Mouse (Mus musculus) hindbrain, embryonic 11.5 days (tissue): ENCODE results near the gene Ruvbl2. TPM values are rescaled to one million over a fixed set of nuclear protein-coding genes. Genes with fewer than 3 reads are reported as not detected.
A peak's percentile ranks its signal among the peaks of the same experiment; 100 is the strongest.
"Not testable (repeated sequence)": the region's sequence is repeated elsewhere in the genome, so short reads cannot be mapped to it uniquely, and the experiment has no call there.

ENCODE experiments used
- ATAC-seq: fragments of 200-750 bp; cut with Nextera tagmentation; 2 replicates; pipeline ENCODE4 v1.8.0; 2017; ENCODE audit warnings: mild to moderate bottlenecking, moderate TSS enrichment, moderate library complexity; ENCODE audit not compliant: low FRiP score
- DNase-seq: peaks from one replicate; pipeline ENCODE4 v3.0.0-alpha.2; 2015; ENCODE audit warnings: low spot score
- H3K27ac ChIP-seq: fragments of 300-500 bp; sonication (generic); 2 replicates; pipeline ENCODE4 v1.5.1; 2014; ENCODE audit warnings: mild to moderate bottlenecking, low read depth, low read length
- H3K27me3 ChIP-seq: fragments of 300-500 bp; sonication (generic); 2 replicates; pipeline ENCODE4 v1.6.1; 2014; ENCODE audit warnings: mild to moderate bottlenecking, low read length, moderate library complexity, mixed read lengths; ENCODE audit not compliant: control insufficient read depth, insufficient read depth
- H3K36me3 ChIP-seq: fragments of 300-500 bp; sonication (generic); 2 replicates; pipeline ENCODE4 v1.6.1; 2014; ENCODE audit warnings: mild to moderate bottlenecking, low read length, moderate library complexity, mixed read lengths; ENCODE audit not compliant: control insufficient read depth, insufficient read depth
- H3K4me1 ChIP-seq: fragments of 300-500 bp; sonication (generic); replicated peaks from 2 replicates; pipeline ENCODE4 v1.6.1; 2014; ENCODE audit warnings: low read length, mixed read lengths; ENCODE audit not compliant: control insufficient read depth, insufficient read depth
- H3K4me2 ChIP-seq: fragments of 300-500 bp; sonication (generic); replicated peaks from 2 replicates; pipeline ENCODE4 v1.6.1; 2014; ENCODE audit warnings: mild to moderate bottlenecking, low read depth, low read length
- H3K4me3 ChIP-seq: fragments of 300-500 bp; sonication (generic); 2 replicates; pipeline ENCODE4 v1.5.1; 2014; ENCODE audit warnings: low read depth, low read length
- H3K9ac ChIP-seq: fragments of 300-500 bp; sonication (generic); 2 replicates; pipeline ENCODE4 v1.6.1; 2014; ENCODE audit warnings: low read depth, low read length
- H3K9me3 ChIP-seq: fragments of 300-500 bp; sonication (generic); 2 replicates; pipeline ENCODE4 v1.6.1; 2016; ENCODE audit warnings: low read length; ENCODE audit not compliant: control insufficient read depth
- WGBS: fragments of 180-500 bp; shearing (Covaris S2); extraction: QIAGEN DNeasy Blood & Tissue Kit; methylation state at CpG from one replicate; pipeline ENCODE4 v1.1.7; 2014; 5-methylcytosine and 5-hydroxymethylcytosine counted together
- polyA plus RNA-seq: library from polyadenylated mRNA; unstranded; fragments of >200 nt; fragmentation: Nextera tagmentation; extraction: Ambion mirVana; gene quantifications from 2 replicates; pipeline ENCODE4 v1.2.1, GENCODE M21; 2014

Gene Ruvbl2
- polyA plus RNA-seq, result 168 and 178 TPM in 2 replicates

DNA sequence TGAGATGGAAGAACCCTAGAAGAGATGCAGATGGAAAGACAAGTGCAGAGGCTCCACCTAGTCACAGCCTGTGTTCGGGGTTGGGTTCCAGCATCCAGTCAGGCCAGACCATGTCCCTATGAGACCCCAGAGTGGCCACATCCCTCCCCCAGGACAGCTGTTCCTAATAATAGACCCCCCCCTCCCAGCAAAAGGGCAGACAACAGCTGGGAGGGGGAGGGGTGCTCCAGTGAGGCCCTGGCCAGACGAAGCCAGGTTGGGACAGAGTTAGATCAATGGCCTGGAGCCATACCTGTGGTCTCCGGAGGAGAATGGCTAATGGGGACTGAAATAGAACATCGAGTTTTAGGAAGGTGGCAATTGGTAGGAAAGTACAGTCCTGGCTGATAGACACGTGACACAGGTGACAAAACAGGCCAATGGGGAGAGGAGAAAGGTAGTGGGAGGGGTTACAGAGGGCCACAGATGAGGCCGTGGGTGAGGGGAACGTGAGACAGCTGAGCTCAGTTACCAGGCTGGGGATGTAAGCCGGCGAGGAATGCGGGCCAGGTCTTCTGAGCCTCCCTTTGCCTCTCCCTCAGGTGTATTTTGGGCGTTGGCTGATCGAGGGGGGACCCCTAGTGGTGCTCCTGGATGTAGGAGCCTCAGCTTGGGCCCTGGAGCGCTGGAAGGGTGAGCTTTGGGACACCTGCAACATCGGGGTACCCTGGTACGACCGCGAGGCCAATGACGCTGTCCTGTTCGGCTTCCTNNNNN is at the start of gene Ruvbl2:
Gene Ruvbl2, minus strand, starts transcription at position 576 of the 756 bp plus-strand sequence.
- DNase-seq (no peak), ATAC-seq (no peak)
- Histone ChIP-seq H3K4me3 (no peak within 1 kb of the TSS), H3K4me2 (no peak within 1 kb of the TSS), H3K9ac (no peak within 1 kb of the TSS), H3K36me3 (no peaks in the 10 kb centered on the region), H3K27me3 (no peaks in the 10 kb centered on the region), H3K9me3 (no peaks in the 10 kb centered on the region), H3K4me1 (peaks cover 15% of the 10 kb centered on the region), H3K27ac (no peak within 1 kb of the TSS)
- 25% methylated on average over 19 of the region's 19 CpGs for WGBS

DNA sequence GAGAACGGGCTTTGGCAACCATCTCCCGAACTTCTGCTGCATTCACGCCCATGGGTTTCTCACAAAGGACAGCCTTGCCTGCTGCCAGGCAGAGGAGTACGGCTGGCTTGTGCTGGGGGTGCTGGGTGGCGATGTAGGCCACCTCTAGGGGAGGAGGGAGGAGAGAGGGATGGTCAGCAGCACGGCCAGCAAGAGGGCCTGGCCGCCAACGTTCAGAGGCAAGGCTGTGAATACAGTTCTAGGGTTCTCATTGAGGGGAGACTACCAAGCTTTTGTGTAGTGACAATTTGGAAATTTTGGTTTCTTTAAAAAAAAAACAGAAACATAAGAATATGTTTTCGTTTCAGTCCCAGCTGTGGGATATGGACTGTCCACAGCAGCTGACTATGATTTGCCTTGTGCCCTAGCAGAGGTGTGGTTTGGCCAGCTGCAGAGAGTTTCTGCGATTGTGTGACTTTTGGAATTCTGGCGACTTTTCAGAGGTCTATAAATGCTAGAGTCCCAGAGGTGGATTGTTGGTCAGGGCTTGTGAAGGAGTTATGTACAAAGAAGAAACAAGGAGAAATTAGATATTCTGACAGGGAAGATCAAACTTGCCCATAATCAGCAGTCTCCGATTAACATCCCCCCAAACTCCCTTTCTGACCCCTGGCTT is 49.0 kb upstream of the Ruvbl2 start, which contains the start of gene Gm45808:
Gene Gm45808, minus strand, starts transcription at position 51 of the 655 bp plus-strand sequence.
- DNase-seq (no peak), ATAC-seq (no peak)
- no peaks in the 10 kb centered on the region for H3K36me3 ChIP-seq
- WGBS, result 82% methylated on average over 12 of the region's 12 CpGs
- H3K9ac ChIP-seq, result no peak within 1 kb of the TSS
- H3K4me3 ChIP-seq, result no peak within 1 kb of the TSS
- no peaks in the 10 kb centered on the region for H3K9me3 ChIP-seq
- no peak within 1 kb of the TSS for H3K27ac ChIP-seq
- H3K4me1 ChIP-seq, result no peaks in the 10 kb centered on the region
- no peak within 1 kb of the TSS for H3K4me2 ChIP-seq
- H3K27me3 ChIP-seq, result no peaks in the 10 kb centered on the region

DNA sequence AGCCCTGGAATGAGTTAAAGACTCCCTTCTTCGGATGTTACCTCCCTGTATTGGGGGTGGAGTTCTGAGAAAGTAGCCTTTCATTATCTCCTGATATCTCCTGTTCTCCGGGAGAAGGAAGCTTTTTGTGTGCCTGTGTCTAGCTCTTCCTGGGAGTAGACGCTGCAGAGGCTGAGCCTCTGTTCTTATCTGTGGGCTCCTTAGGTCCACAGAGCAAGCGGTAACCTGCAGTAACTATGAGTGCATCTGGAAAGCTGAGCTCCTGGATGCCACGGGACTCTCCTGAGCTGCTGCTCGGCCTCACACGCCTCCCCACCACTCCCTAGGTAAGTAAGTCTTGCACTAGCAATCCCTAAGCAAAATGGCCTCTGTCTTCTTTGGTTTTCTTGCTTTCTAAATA is 48.3 kb upstream of the Ruvbl2 start:
- H3K27ac ChIP-seq, result no peak overlapping the region
- 77% methylated on average over 7 of the region's 7 CpGs for WGBS
- no peaks in the 10 kb centered on the region for H3K36me3 ChIP-seq
- no peaks in the 10 kb centered on the region for H3K4me1 ChIP-seq
- no peaks in the 10 kb centered on the region for H3K27me3 ChIP-seq
- DNase-seq (no peak), ATAC-seq (no peak)
- H3K4me2 ChIP-seq, result no peak overlapping the region
- no peak overlapping the region for H3K9ac ChIP-seq
- no peak overlapping the region for H3K4me3 ChIP-seq
- no peaks in the 10 kb centered on the region for H3K9me3 ChIP-seq

DNA sequence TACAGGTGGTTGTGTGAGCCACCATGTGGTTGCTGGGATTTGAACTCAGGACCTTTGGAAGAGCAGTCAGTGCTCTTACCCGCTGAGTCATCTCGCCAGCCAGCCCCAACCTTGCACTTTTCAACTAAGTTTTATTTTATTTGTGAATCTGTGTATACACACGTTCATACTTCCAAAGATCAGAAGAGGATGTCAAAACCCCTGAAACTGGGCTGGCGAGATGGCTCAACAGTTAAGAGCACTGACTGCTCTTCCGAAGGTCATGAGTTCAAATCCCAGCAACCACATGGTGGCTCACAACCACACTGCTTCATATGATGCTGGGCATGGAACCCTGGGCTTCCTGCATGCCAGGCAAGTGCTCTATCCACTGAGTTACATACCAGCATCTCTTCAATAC is 47.1 kb upstream of the Ruvbl2 start:
- H3K36me3 ChIP-seq, H3K4me3 ChIP-seq, ATAC-seq, H3K4me1 ChIP-seq, H3K27me3 ChIP-seq, DNase-seq, H3K27ac ChIP-seq, H3K9ac ChIP-seq, H3K4me2 ChIP-seq, H3K9me3 ChIP-seq: not testable (repeated sequence)
- WGBS, result 94% methylated on average over 5 of the region's 5 CpGs

DNA sequence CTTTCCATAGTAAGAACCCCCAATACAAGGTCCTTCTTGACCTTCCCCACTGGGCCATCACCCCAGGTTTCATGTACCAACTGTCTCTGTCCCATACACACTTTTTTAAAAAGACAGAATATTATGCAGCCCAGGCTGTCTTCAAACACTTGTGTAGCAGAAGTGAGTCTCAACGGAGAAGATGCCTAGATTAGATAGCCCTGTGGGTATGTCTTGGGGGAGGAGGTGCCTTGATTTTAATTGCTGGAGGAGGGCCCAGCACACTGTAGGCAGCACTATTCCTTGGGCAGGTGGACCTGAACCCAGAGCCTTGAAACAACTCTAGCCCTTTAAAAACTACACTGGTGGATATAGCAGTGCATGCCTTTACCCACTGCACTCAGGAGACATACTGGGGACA is 44.3 kb upstream of the Ruvbl2 start:
- ATAC-seq, result no peak
- H3K4me2 ChIP-seq, result no peak overlapping the region
- no peaks in the 10 kb centered on the region for H3K36me3 ChIP-seq

DNA sequence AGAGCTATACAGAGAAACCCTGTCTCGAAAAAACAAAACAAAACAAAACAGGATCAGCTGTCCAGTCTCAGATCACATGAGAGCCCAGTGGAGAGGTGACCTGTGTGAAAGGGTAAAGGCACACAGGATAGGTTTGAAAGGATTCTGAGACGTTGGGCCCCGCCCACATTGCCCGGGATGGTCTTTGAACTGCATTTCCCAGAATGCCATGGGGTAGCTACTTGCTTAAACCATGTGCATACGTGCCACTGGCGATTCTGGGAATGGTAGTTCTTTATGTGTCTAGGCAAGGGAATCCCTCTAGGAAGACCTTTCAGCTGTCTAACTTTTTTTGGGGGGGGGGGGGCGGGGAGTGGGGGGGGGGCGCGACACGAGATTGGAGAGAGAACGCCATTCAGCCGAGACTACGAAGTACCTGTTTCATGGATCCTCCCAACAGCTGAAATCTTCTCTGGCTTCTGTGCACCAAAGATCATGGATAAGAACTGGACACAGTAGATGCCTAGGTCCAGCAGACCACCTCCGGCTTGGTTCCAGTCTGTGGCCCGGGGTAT is 43.6 kb upstream of the Ruvbl2 start, which contains the start of gene Tulp2:
Gene Tulp2, plus strand, starts transcription at position 504 of the 554 bp plus-strand sequence.
- no peaks in the 10 kb centered on the region for H3K27me3 ChIP-seq
- no peaks in the 10 kb centered on the region for H3K36me3 ChIP-seq
- DNase-seq, result peak; percentile 70
- H3K4me2 ChIP-seq, result no peak within 1 kb of the TSS
- 53% methylated on average over 15 of the region's 15 CpGs for WGBS
- no peak within 1 kb of the TSS for H3K4me3 ChIP-seq
- no peaks in the 10 kb centered on the region for H3K9me3 ChIP-seq
- ATAC-seq, result peak; percentile 71; the same call in 1 of the 2 replicates
- H3K9ac ChIP-seq, result no peak within 1 kb of the TSS
- no peak within 1 kb of the TSS for H3K27ac ChIP-seq
- H3K4me1 ChIP-seq, result no peaks in the 10 kb centered on the region

More for the DNA sequence above, 44.3 kb upstream of the Ruvbl2 start:
- Histone ChIP-seq H3K27me3 (no peaks in the 10 kb centered on the region), H3K9ac (no peak overlapping the region), H3K4me3 (no peak overlapping the region), H3K4me1 (no peaks in the 10 kb centered on the region), H3K27ac (no peak overlapping the region), H3K9me3 (no peaks in the 10 kb centered on the region)
- DNase-seq, result no peak
- WGBS, result 89% methylated on average over 1 of the region's 1 CpGs

DNA sequence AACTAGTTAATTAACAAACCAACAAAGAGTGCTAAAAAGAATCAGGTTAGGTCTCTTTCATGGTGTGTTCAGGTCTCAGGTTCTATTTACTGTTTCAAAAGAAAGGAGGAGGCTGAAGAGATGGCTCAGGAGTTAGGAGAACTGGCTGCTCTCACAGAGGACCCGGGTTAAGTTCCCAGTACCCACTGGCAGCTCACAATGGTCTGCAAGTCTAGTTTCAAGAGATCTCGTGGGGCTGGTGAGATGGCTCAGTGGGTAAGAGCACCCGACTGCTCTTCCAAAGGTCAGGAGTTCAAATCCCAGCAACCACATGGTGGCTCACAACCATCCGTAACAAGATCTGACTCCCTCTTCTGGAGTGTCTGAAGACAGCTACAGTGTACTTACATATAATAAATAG is 42.4 kb upstream of the Ruvbl2 start:
- H3K4me2 ChIP-seq, H3K9ac ChIP-seq, H3K36me3 ChIP-seq, H3K27ac ChIP-seq, ATAC-seq, H3K9me3 ChIP-seq, DNase-seq, H3K27me3 ChIP-seq, H3K4me3 ChIP-seq, H3K4me1 ChIP-seq: not testable (repeated sequence)
- WGBS, result 76% methylated on average over 3 of the region's 4 CpGs

DNA sequence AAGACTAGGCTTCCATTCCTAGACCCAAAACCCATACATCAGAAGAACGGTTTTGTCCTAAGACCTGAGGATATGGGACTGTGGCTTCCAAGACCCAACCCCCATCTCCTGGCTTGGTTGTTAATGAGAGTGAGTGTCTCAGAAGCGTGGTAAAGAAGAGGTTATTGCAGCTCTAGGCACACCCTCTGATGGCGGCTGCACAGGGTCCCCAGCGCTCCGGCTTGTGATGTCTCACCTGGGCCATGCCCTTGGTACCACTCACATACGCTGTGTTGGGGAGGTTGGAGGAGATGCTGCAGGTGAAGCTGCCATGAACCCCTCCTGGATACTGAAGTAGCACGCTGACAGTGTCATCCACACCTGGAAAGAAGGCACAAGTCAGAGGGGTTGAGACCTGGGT is 40.9 kb upstream of the Ruvbl2 start:
- ATAC-seq, result no peak
- no peaks in the 10 kb centered on the region for H3K9me3 ChIP-seq
- no peak overlapping the region for H3K27ac ChIP-seq
- no peaks in the 10 kb centered on the region for H3K4me1 ChIP-seq
- no peaks in the 10 kb centered on the region for H3K36me3 ChIP-seq
- DNase-seq, result no peak
- H3K9ac ChIP-seq, result no peak overlapping the region
- H3K4me2 ChIP-seq, result no peak overlapping the region
- 97% methylated on average over 7 of the region's 7 CpGs for WGBS
- H3K4me3 ChIP-seq, result no peak overlapping the region
- no peaks in the 10 kb centered on the region for H3K27me3 ChIP-seq
